Mouse (Mus musculus) frontal cortex, adult (tissue): ENCODE measurements around the gene Serpina1c.
"Not testable (repeated sequence)": the region's sequence is repeated elsewhere in the genome, so short reads cannot be mapped to it uniquely, and the experiment has no call there.

ENCODE experiments used
- ATAC-seq: cut with Nextera tagmentation; 2 replicates; pipeline ENCODE4 v1.9.2; 2017; ENCODE audit warnings: mild to moderate bottlenecking, moderate library complexity, mixed read lengths; ENCODE audit not compliant: low TSS enrichment

The Serpina1c gene

DNA sequence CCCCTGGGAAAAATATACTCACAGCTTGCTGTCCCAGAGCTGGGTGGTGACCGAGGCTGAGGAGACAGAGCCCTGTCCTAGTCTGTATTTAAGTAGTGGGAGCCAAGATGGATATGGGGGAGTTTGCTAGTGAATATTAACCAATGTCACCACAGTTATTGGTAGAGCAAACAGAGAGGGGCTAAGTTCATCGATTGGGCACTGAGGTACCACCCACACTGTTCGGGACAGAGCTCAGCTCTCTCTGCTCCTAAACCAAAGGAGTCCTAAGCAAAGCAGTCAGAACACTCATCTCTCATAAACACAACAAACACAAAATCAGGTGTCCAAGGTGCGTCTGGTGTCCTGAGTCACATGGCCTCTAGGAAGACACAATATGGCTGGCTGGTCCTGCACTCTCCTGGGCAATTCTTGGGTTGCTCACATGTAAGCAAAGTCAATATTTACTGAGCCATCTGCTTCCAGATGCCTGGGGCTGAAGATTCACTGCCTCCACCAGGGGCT lies at the start of gene Serpina1c:
Serpina1c (minus strand) TSS at position 51 of the 504 bp plus-strand sequence.
- not testable (repeated sequence) for ATAC-seq

DNA sequence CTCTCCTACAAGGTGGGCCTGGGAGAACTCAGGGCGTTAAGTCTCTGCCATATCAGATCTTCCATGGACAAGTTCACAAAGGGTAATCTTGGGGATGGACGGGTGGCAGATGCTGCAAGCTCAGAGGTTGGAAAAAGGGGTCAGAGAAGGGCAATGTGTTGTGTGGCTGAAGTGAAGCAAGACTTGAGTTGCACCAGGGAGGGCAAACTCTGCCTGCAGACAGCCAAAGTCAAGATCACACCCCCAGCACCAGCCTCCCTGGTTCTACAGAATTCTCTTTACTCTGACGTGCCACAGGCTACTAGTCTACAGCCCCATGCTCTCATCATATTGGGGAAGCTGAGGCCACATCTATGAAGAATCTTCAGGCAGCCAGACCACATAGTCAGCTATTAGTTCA lies 48.3 kb upstream of the Serpina1c start:
- ATAC-seq = not testable (repeated sequence)

DNA sequence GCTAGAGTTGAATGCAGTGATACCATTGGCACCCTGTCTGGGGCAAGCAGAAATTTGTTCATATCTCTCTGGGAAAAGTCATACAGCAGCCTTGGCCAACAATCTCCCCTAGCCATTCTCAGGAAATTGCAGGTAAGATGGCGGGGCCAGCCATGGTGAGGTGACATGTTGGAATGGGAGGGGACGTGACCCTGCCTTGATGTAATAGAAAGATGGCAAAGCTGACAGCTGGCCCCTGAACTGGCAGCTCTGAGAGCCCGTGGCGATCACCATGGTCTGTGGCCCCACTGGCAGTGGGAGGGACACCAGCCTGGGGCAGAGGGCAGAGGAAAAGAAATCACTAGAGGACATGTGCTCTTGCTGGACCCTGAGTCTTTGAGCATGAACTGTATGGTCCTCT lies 41.6 kb upstream of the Serpina1c start:
- ATAC-seq = no peak

DNA sequence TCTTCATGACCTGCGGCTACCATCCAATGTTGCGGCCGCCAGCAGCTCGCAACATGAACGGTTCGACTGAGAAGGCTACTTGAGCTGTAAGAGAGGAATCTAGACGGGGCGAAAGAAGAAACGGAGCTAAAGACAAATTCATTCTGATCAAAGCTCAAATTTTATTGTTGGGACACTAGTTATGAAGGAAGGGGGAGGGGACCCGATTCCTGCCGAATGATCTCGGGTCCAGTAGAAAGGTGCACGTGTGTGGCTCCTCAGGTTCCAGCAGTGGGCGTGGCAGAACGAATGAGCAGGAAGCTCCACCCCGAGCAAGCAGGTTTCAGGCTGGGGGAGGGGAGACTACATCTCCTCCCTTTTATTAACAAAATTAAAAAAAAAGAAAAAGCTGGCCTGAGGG lies 4.5 kb upstream of the Serpina1c start:
- ATAC-seq = not testable (repeated sequence)

DNA sequence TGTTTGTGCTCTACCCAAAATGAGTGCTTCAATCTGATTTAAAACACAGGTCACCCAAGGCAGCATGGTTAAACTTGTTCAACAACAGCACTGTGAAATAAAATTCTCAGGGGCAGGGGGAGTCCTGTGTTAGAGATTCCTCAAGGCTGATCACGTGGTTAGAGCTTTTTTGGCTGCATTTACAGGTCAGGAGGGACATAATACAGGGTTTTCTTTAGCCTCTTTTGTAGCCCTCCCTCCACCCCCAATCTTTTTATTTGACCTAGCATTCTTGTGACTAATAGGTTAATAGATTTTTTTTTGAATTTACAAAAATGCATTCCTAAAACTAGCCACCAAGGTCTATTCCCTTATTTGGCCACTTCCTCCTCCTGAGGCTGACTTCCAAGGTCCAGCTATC lies 3.1 kb upstream of the Serpina1c start:
- ATAC-seq = not testable (repeated sequence)

DNA sequence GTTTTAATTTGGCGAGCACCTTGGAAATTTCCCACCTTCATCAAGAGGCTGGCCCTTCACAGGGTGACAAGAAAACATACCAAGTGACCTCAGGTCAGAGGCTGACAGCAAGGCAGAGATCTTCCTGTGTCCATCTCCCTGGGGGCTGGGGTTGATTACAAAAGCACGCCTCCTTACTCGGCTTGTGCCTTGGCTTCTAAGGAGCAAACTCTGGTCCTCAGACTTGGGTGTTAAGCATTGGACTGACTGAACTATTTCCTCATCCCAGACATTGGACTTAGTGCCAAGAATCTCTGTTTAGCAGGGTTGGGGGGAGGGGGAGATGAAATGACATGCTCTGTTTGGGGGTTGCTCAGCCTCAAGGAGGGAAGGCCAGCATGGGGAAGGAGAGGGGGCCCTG lies 2.8 kb downstream of the Serpina1c start:
- not testable (repeated sequence) for ATAC-seq

DNA sequence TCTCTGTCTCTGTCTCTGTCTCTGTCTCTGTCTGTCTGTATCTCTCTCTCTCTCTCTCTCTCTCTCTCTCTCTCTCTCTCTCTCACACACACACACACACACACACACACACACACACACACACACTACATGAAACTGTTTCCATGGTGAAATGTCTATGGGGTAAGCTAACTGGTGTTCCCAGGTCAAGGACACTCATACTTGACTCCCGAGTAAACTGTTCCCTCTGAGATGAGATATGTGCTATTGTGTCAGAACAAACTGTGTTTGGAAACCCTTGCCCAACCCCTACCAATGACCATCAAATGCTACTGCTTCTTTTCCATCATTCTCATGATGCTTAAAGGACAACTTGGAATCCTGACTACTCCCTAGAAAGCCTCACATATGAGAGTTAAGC lies 37.8 kb downstream of the Serpina1c start:
- not testable (repeated sequence) for ATAC-seq

DNA sequence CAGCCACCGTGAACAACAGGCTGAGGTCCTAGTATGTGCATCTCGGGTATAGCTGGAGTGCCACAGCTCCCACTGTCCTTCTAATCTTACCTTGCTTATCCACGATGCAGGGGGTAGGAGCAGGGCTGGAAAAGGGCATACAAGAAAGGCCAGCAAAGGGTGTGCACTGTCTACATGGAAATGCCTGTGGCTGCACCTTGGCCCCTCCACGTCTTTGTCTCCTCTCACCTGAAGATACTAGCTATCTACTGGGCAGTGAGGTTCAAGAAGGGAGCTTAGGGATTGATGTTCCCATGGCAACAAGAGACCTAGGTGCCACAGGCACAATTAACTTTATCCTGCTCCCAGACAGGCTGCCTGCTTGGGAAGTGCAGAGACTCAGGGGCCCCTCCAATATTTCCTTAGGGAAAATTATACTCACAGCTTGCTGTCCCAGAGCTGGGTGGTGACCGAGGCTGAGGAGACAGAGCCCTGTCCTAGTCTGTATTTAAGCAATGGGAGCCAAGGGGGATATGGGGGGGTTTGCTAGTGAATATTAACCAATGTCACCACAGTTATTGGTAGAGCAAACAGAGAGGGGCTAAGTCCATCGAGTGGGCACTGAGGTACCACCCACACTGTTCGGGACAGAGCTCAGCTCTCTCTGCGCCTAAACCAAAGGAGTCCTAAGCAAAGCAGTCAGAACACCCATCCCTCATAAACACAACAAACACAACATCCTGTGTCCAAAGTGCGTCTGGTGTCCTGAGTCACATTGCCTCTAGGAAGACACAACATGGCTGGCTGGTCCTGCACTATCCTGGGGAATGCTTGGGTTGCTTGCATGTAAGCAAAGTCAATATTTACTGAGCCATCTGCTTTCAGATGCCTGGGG lies 41.3 kb downstream of the Serpina1c start, which contains the start of gene Serpina1a:
Serpina1a (minus strand) TSS at position 462 of the 874 bp plus-strand sequence.
- ATAC-seq = not testable (repeated sequence)

DNA sequence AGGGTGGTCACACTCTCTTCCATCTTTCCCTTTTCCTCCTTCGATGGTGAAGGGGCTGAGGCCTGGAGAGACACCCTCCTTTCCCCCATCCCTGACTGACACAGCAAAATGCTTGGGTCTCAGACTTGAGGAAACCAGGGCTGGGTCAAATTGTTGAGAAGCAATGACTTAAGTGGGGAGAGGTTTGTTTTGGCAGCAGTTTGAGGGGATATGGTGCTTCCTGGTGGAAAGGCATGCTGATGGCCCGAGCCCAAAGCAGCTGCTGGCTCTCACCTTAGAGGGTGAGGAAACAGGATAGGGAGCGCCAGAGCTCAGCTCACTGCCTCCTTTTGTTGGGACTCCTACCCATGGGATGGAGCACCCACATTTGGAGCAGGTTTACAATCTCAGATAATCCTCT lies 43.7 kb downstream of the Serpina1c start:
- no peak for ATAC-seq

DNA sequence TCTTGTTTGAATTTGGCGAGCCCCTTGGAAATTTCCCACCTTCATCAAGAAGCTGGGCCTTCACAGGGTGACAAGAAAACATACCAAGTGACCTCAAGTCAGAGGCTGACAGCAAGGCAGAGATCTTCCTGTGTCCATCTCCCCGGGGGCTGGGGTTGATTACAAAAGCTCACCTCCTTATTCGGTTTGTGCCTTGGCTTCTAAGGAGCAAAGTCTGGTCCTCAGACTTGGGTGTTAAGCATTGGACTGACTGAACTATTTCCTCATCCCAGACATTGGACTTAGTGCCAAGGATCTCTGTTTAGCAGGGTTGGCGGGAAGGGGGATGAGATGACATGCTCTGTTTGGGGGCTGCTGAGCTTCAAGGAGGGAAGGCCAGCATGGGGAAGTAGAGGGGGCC lies 44.1 kb downstream of the Serpina1c start:
- not testable (repeated sequence) for ATAC-seq

DNA sequence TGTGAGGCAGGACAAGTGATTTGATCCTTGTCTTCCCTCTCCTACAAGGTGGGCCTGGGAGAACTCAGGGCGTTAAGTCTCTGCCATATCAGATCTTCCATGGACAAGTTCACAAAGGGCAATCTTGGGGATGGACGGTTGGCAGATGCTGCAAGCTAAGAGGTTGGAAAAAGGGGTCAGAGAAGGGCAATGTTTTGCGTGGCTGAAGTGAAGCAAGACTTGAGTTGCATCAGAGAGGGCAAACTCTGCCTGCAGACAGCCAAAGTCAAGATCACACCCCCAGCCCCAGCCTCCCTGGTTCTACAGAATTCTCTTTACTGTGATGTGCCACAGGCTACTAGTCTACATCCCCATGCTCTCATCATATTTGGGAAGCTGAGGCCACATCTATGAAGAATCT lies 45.1 kb downstream of the Serpina1c start:
- not testable (repeated sequence) for ATAC-seq

DNA sequence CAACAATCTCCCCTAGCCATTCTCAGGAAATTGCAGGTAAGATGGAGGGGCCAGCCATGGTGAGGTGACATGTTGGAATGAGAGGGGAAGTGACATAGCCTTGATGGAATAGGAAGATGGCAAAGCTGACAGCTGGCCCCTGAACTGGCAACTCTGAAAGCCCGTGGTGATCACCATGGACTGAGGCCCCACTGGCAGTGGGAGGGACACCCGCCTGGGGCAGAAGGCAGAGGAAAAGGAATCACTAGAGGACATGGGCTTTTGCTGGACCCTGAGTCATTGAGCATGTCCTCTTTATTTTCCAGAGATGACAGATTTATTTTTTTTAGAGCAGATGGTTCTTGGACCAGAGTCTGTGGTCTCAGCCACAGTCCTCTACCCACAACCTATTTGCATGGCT lies 51.7 kb downstream of the Serpina1c start:
- not testable (repeated sequence) for ATAC-seq
